Mouse (Mus musculus): ENCODE data around the gene Armc7. TPM values are rescaled to one million over a fixed set of nuclear protein-coding genes. Genes with fewer than 3 reads are reported as not detected.
"Not testable (repeated sequence)": the region's sequence is repeated elsewhere in the genome, so short reads cannot be mapped to it uniquely, and the experiment has no call there.

Gene Armc7
- polyA plus RNA-seq, 1 experiment = 3.3 TPM

GRCm38 (mm10) chr11:115447321-115447885 lies 28.1 kb upstream of the Armc7 start:
- TF ChIP-seq POLR2A (IDR thresholded peaks at IDR 0.05; ENCODE audit: control insufficient read depth, low read depth, low read length) = no peak
- TF ChIP-seq CTCF (IDR thresholded peaks at IDR 0.05; ENCODE audit: control insufficient read depth, insufficient read depth, insufficient replicate concordance, low read depth, low read length) = no peak
- no peak overlapping the region for H3K4me3 ChIP-seq (ENCODE audit: control insufficient read depth, low read depth, low read length)
- no peaks in the 10 kb centered on the region for H3K27me3 ChIP-seq (ENCODE audit: control insufficient read depth, insufficient read depth, low read length)
- peaks cover 5% of the 10 kb centered on the region for H3K4me1 ChIP-seq (ENCODE audit: control insufficient read depth, insufficient read depth, low read length)
- no peaks in the 10 kb centered on the region for H3K36me3 ChIP-seq (ENCODE audit: control insufficient read depth, insufficient read depth, low read length)
- no peak overlapping the region for H3K27ac ChIP-seq (ENCODE audit: control insufficient read depth, insufficient read depth, low read depth, low read length)

- H3K27me3 ChIP-seq (ENCODE audit: control insufficient read depth, insufficient read depth, low read length) = no peaks in the 10 kb centered on the region
- no peak overlapping the region for H3K4me3 ChIP-seq (ENCODE audit: control insufficient read depth, low read depth, low read length)
- H3K4me1 ChIP-seq (ENCODE audit: control insufficient read depth, insufficient read depth, low read length) = peaks cover 5% of the 10 kb centered on the region
- H3K36me3 ChIP-seq (ENCODE audit: control insufficient read depth, insufficient read depth, low read length) = no peaks in the 10 kb centered on the region
- TF ChIP-seq POLR2A (IDR thresholded peaks at IDR 0.05; ENCODE audit: control insufficient read depth, low read depth, low read length) (no peak), CTCF (IDR thresholded peaks at IDR 0.05; ENCODE audit: control insufficient read depth, insufficient read depth, insufficient replicate concordance, low read depth, low read length) (no peak)
- H3K27ac ChIP-seq (ENCODE audit: control insufficient read depth, insufficient read depth, low read depth, low read length) = no peak overlapping the region
Measured at GRCm38 (mm10) chr11:115448075-115448474, 27.4 kb upstream of the Armc7 start.

GRCm38 (mm10) chr11:115448998-115449397 lies 26.5 kb upstream of the Armc7 start:
- no peak overlapping the region for H3K27ac ChIP-seq (ENCODE audit: control insufficient read depth, insufficient read depth, low read depth, low read length)
- no peak overlapping the region for H3K4me3 ChIP-seq (ENCODE audit: control insufficient read depth, low read depth, low read length)
- H3K36me3 ChIP-seq (ENCODE audit: control insufficient read depth, insufficient read depth, low read length) = no peaks in the 10 kb centered on the region
- TF ChIP-seq CTCF (IDR thresholded peaks at IDR 0.05; ENCODE audit: control insufficient read depth, insufficient read depth, insufficient replicate concordance, low read depth, low read length) = no peak
- no peak for TF ChIP-seq POLR2A (IDR thresholded peaks at IDR 0.05; ENCODE audit: control insufficient read depth, low read depth, low read length)
- H3K4me1 ChIP-seq (ENCODE audit: control insufficient read depth, insufficient read depth, low read length) = peaks cover 5% of the 10 kb centered on the region
- no peaks in the 10 kb centered on the region for H3K27me3 ChIP-seq (ENCODE audit: control insufficient read depth, insufficient read depth, low read length)

GRCm38 (mm10) chr11:115450176-115450575 lies 25.3 kb upstream of the Armc7 start:
- H3K4me1 ChIP-seq (ENCODE audit: control insufficient read depth, insufficient read depth, low read length) = peaks cover 5% of the 10 kb centered on the region
- no peaks in the 10 kb centered on the region for H3K36me3 ChIP-seq (ENCODE audit: control insufficient read depth, insufficient read depth, low read length)
- H3K27me3 ChIP-seq (ENCODE audit: control insufficient read depth, insufficient read depth, low read length) = no peaks in the 10 kb centered on the region
- no peak for TF ChIP-seq POLR2A (IDR thresholded peaks at IDR 0.05; ENCODE audit: control insufficient read depth, low read depth, low read length)
- TF ChIP-seq CTCF (IDR thresholded peaks at IDR 0.05; ENCODE audit: control insufficient read depth, insufficient read depth, insufficient replicate concordance, low read depth, low read length) = no peak
- no peak overlapping the region for H3K4me3 ChIP-seq (ENCODE audit: control insufficient read depth, low read depth, low read length)
- H3K27ac ChIP-seq (ENCODE audit: control insufficient read depth, insufficient read depth, low read depth, low read length) = no peak overlapping the region

GRCm38 (mm10) chr11:115451781-115452241 lies 23.7 kb upstream of the Armc7 start:
- TF ChIP-seq POLR2A (IDR thresholded peaks at IDR 0.05; ENCODE audit: control insufficient read depth, low read depth, low read length) (no peak), CTCF (IDR thresholded peaks at IDR 0.05; ENCODE audit: control insufficient read depth, insufficient read depth, insufficient replicate concordance, low read depth, low read length) (no peak)

GRCm38 (mm10) chr11:115452281-115452860 lies 23.1 kb upstream of the Armc7 start:
- TF ChIP-seq POLR2A (IDR thresholded peaks at IDR 0.05; ENCODE audit: control insufficient read depth, low read depth, low read length) (no peak), CTCF (IDR thresholded peaks at IDR 0.05; ENCODE audit: control insufficient read depth, insufficient read depth, insufficient replicate concordance, low read depth, low read length) (no peak)
- H3K27ac ChIP-seq (ENCODE audit: control insufficient read depth, insufficient read depth, low read depth, low read length) = no peak overlapping the region
- H3K27me3 ChIP-seq (ENCODE audit: control insufficient read depth, insufficient read depth, low read length) = no peaks in the 10 kb centered on the region
- no peaks in the 10 kb centered on the region for H3K36me3 ChIP-seq (ENCODE audit: control insufficient read depth, insufficient read depth, low read length)
- peaks cover 2% of the 10 kb centered on the region for H3K4me1 ChIP-seq (ENCODE audit: control insufficient read depth, insufficient read depth, low read length)
- H3K4me3 ChIP-seq (ENCODE audit: control insufficient read depth, low read depth, low read length) = no peak overlapping the region

More at GRCm38 (mm10) chr11:115451781-115452241, 23.7 kb upstream of the Armc7 start:
- no peak overlapping the region for H3K4me3 ChIP-seq (ENCODE audit: control insufficient read depth, low read depth, low read length)
- peaks cover 2% of the 10 kb centered on the region for H3K4me1 ChIP-seq (ENCODE audit: control insufficient read depth, insufficient read depth, low read length)
- no peaks in the 10 kb centered on the region for H3K27me3 ChIP-seq (ENCODE audit: control insufficient read depth, insufficient read depth, low read length)
- no peak overlapping the region for H3K27ac ChIP-seq (ENCODE audit: control insufficient read depth, insufficient read depth, low read depth, low read length)
- no peaks in the 10 kb centered on the region for H3K36me3 ChIP-seq (ENCODE audit: control insufficient read depth, insufficient read depth, low read length)

GRCm38 (mm10) chr11:115453306-115453705 lies 22.2 kb upstream of the Armc7 start:
- TF ChIP-seq CTCF (IDR thresholded peaks at IDR 0.05; ENCODE audit: control insufficient read depth, insufficient read depth, insufficient replicate concordance, low read depth, low read length) (no peak), POLR2A (IDR thresholded peaks at IDR 0.05; ENCODE audit: control insufficient read depth, low read depth, low read length) (no peak)
- no peaks in the 10 kb centered on the region for H3K36me3 ChIP-seq (ENCODE audit: control insufficient read depth, insufficient read depth, low read length)
- H3K4me3 ChIP-seq (ENCODE audit: control insufficient read depth, low read depth, low read length) = no peak overlapping the region
- no peaks in the 10 kb centered on the region for H3K27me3 ChIP-seq (ENCODE audit: control insufficient read depth, insufficient read depth, low read length)
- H3K27ac ChIP-seq (ENCODE audit: control insufficient read depth, insufficient read depth, low read depth, low read length) = no peak overlapping the region
- peaks cover 2% of the 10 kb centered on the region for H3K4me1 ChIP-seq (ENCODE audit: control insufficient read depth, insufficient read depth, low read length)

- not testable (repeated sequence) for H3K36me3 ChIP-seq (ENCODE audit: control insufficient read depth, insufficient read depth, low read length); H3K27ac ChIP-seq (ENCODE audit: control insufficient read depth, insufficient read depth, low read depth, low read length); H3K27me3 ChIP-seq (ENCODE audit: control insufficient read depth, insufficient read depth, low read length); H3K4me1 ChIP-seq (ENCODE audit: control insufficient read depth, insufficient read depth, low read length); H3K4me3 ChIP-seq (ENCODE audit: control insufficient read depth, low read depth, low read length)
Measured at GRCm38 (mm10) chr11:115454822-115455221, 20.6 kb upstream of the Armc7 start.
